Mouse (Mus musculus) adrenal gland, adult 18-20 months (tissue): Measurements from ENCODE around the gene Nsf. TPM values are rescaled to one million over a fixed set of nuclear protein-coding genes. Genes with fewer than 3 reads are reported as not detected.

Experiments used
- DNase-seq, 2 experiments: peaks; one replicate each; pipeline ENCODE4 v3.0.0; 2021 to 2022; ENCODE audit warnings: low spot score in 2 of 2
- total RNA-seq, 2 experiments: library from RNA; stranded (reverse); gene quantifications; 1 replicate in 1 of 2; 2 replicates in 1 of 2; pipeline ENCODE4 v1.2.3; 2021

Nsf gene
- total RNA-seq, 2 experiments from 2014 or later = 154 to 197 TPM

- DNase-seq = no peak
Observed at GRCm38 (mm10) chr11:103789951-103790350, 163.9 kb downstream of the Nsf start.

GRCm38 (mm10) chr11:103780152-103780551 is 173.7 kb downstream of the Nsf start:
- peak in 1 of 2 experiments; percentile 32 for DNase-seq

- no peak for DNase-seq
Observed at GRCm38 (mm10) chr11:103774228-103774530, 179.7 kb downstream of the Nsf start.

GRCm38 (mm10) chr11:103773387-103774227 is 180.2 kb downstream of the Nsf start, which contains the start of gene Wnt3:
Wnt3 (plus strand) TSS chr11:103774150.
- no peak for DNase-seq

GRCm38 (mm10) chr11:103772505-103773386 is 181.1 kb downstream of the Nsf start:
- DNase-seq = no peak

Other genes with a start within 250 kb of the Nsf start
- under 1 TPM; 0.13 to 0.32 TPM for gene Wnt9b, start 204.2 kb downstream of the Nsf start, total RNA-seq
- gene Wnt3, start 179.9 kb downstream of the Nsf start, total RNA-seq = under 1 TPM in 1 of 2 experiments, not detected in 1; 0.58 TPM
- 10 to 100 TPM; 41.0 to 59.1 TPM for gene Arf2, start 12.7 kb upstream of the Nsf start, total RNA-seq
- under 1 TPM in 1 of 2 experiments, not detected in 1; 0.27 TPM for gene Crhr1, start 178.8 kb upstream of the Nsf start, total RNA-seq
- not detected for gene Sppl2c, start 232.3 kb upstream of the Nsf start, total RNA-seq